Mouse (Mus musculus): ENCODE results near the gene Mvb12b. TPM values are rescaled to one million over a fixed set of nuclear protein-coding genes. Genes with fewer than 3 reads are reported as not detected.
"Not testable (repeated sequence)": the region's sequence is repeated elsewhere in the genome, so short reads cannot be mapped to it uniquely, and the experiment has no call there.

Mvb12b gene
- polyA plus RNA-seq, 1 experiment from 2014 or later = 21.3 TPM

- Histone ChIP-seq H3K36me3 (no peaks in the 10 kb centered on the region), H3K4me2 (no peak overlapping the region), H3K9ac (no peak overlapping the region), H3K27ac (no peak overlapping the region), H3K4me3 (no peak overlapping the region), H3K4me1 (peaks cover 3% of the 10 kb centered on the region; the same call in 1 of the 2 replicates), H3K9me3 (replicated peaks) (no peaks in the 10 kb centered on the region), H3K27me3 (replicated peaks) (peaks cover 4% of the 10 kb centered on the region; the same call in 1 of the 2 replicates)
- 58% methylated on average over 8 of the region's 8 CpGs for WGBS (ENCODE audit: insufficient replicate concordance)
- ATAC-seq = no peak
Observed at GRCm38 (mm10) chr2:33914998-33915397, 27.3 kb upstream of the Mvb12b start.

- Histone ChIP-seq H3K4me1 (peaks cover 3% of the 10 kb centered on the region; the same call in 1 of the 2 replicates), H3K36me3 (no peaks in the 10 kb centered on the region), H3K27ac (no peak overlapping the region), H3K9ac (no peak overlapping the region), H3K27me3 (replicated peaks) (no peaks in the 10 kb centered on the region; the same call in 1 of the 2 replicates), H3K9me3 (replicated peaks) (no peaks in the 10 kb centered on the region), H3K4me3 (no peak overlapping the region), H3K4me2 (no peak overlapping the region)
- WGBS (ENCODE audit: insufficient replicate concordance) = 53% methylated on average over 3 of the region's 3 CpGs
- no peak for ATAC-seq
Observed at GRCm38 (mm10) chr2:33914334-33914733, 26.6 kb upstream of the Mvb12b start.

- not testable (repeated sequence) for H3K4me3 ChIP-seq; H3K27me3 ChIP-seq (replicated peaks); H3K9me3 ChIP-seq (replicated peaks); H3K9ac ChIP-seq; H3K4me1 ChIP-seq; ATAC-seq; H3K36me3 ChIP-seq; H3K27ac ChIP-seq; H3K4me2 ChIP-seq
- WGBS (ENCODE audit: insufficient replicate concordance) = 35% methylated on average over 1 of the region's 1 CpGs
Observed at GRCm38 (mm10) chr2:33913598-33913997, 25.9 kb upstream of the Mvb12b start.

GRCm38 (mm10) chr2:33912741-33913140, 25.0 kb upstream of the Mvb12b start:
- no peak overlapping the region for H3K9ac ChIP-seq
- ATAC-seq = no peak
- H3K36me3 ChIP-seq = no peaks in the 10 kb centered on the region
- no peaks in the 10 kb centered on the region for H3K27me3 ChIP-seq (replicated peaks)
- no peak overlapping the region for H3K27ac ChIP-seq
- no peaks in the 10 kb centered on the region for H3K9me3 ChIP-seq (replicated peaks)
- H3K4me1 ChIP-seq = peaks cover 2% of the 10 kb centered on the region
- H3K4me2 ChIP-seq = no peak overlapping the region
- 72% methylated on average over 3 of the region's 3 CpGs for WGBS (ENCODE audit: insufficient replicate concordance)
- no peak overlapping the region for H3K4me3 ChIP-seq

GRCm38 (mm10) chr2:33908374-33908773, 20.6 kb upstream of the Mvb12b start:
- 15% methylated on average over 8 of the region's 8 CpGs for WGBS (ENCODE audit: insufficient replicate concordance)
- no peaks in the 10 kb centered on the region for H3K9me3 ChIP-seq (replicated peaks)
- no peak overlapping the region for H3K9ac ChIP-seq
- peak overlapping the region; percentile 43 for H3K27ac ChIP-seq
- no peaks in the 10 kb centered on the region for H3K36me3 ChIP-seq
- 0 out of 2 replicates have a peak, but pooled peaks have one; percentile 40 for ATAC-seq
- peaks cover 9% of the 10 kb centered on the region for H3K4me1 ChIP-seq
- H3K4me2 ChIP-seq = no peak overlapping the region
- no peak overlapping the region for H3K4me3 ChIP-seq
- no peaks in the 10 kb centered on the region for H3K27me3 ChIP-seq (replicated peaks)

- H3K4me2 ChIP-seq = no peak overlapping the region
- no peak for ATAC-seq
- H3K36me3 ChIP-seq = no peaks in the 10 kb centered on the region
- H3K4me3 ChIP-seq = no peak overlapping the region
- no peak overlapping the region for H3K9ac ChIP-seq
- H3K27ac ChIP-seq = no peak overlapping the region
- WGBS (ENCODE audit: insufficient replicate concordance) = 67% methylated on average over 6 of the region's 6 CpGs
- H3K4me1 ChIP-seq = peaks cover 9% of the 10 kb centered on the region
- no peaks in the 10 kb centered on the region for H3K27me3 ChIP-seq (replicated peaks)
- no peaks in the 10 kb centered on the region for H3K9me3 ChIP-seq (replicated peaks)
Observed at GRCm38 (mm10) chr2:33907174-33907573, 19.4 kb upstream of the Mvb12b start.

GRCm38 (mm10) chr2:33895829-33896228, 8.1 kb upstream of the Mvb12b start:
- H3K9me3 ChIP-seq (replicated peaks) = no peaks in the 10 kb centered on the region
- H3K36me3 ChIP-seq = no peaks in the 10 kb centered on the region
- H3K4me2 ChIP-seq = no peak overlapping the region
- no peak overlapping the region for H3K4me3 ChIP-seq
- H3K27ac ChIP-seq = no peak overlapping the region
- WGBS (ENCODE audit: insufficient replicate concordance) = 70% methylated on average over 3 of the region's 3 CpGs
- H3K4me1 ChIP-seq = peaks cover 4% of the 10 kb centered on the region
- no peak overlapping the region for H3K9ac ChIP-seq
- no peaks in the 10 kb centered on the region for H3K27me3 ChIP-seq (replicated peaks)
- ATAC-seq = no peak

- Histone ChIP-seq H3K4me1 (peaks cover 3% of the 10 kb centered on the region), H3K27me3 (replicated peaks) (no peaks in the 10 kb centered on the region), H3K9ac (no peak overlapping the region), H3K36me3 (no peaks in the 10 kb centered on the region), H3K9me3 (replicated peaks) (no peaks in the 10 kb centered on the region), H3K4me3 (no peak overlapping the region), H3K27ac (no peak overlapping the region), H3K4me2 (no peak overlapping the region)
- ATAC-seq = no peak
- 80% methylated on average over 3 of the region's 3 CpGs for WGBS (ENCODE audit: insufficient replicate concordance)
Observed at GRCm38 (mm10) chr2:33893151-33893550, 5.4 kb upstream of the Mvb12b start.

- peaks cover 9% of the 10 kb centered on the region for H3K4me1 ChIP-seq
- H3K27ac ChIP-seq = no peak overlapping the region
- WGBS (ENCODE audit: insufficient replicate concordance) = 68% methylated on average over 7 of the region's 7 CpGs
- no peak overlapping the region for H3K9ac ChIP-seq
- no peak for ATAC-seq
- no peaks in the 10 kb centered on the region for H3K9me3 ChIP-seq (replicated peaks)
- H3K36me3 ChIP-seq = no peaks in the 10 kb centered on the region
- no peak overlapping the region for H3K4me3 ChIP-seq
- no peak overlapping the region for H3K4me2 ChIP-seq
- H3K27me3 ChIP-seq (replicated peaks) = no peaks in the 10 kb centered on the region
Observed at GRCm38 (mm10) chr2:33892354-33892753, 4.6 kb upstream of the Mvb12b start.

GRCm38 (mm10) chr2:33888100-33888385, 297 bp upstream of the Mvb12b start:
- no peaks in the 10 kb centered on the region for H3K9me3 ChIP-seq (replicated peaks)
- H3K4me3 ChIP-seq = peak overlapping the region; percentile 74; the same call in 1 of the 2 replicates
- WGBS (ENCODE audit: insufficient replicate concordance) = 74% methylated on average over 6 of the region's 6 CpGs
- no peaks in the 10 kb centered on the region for H3K36me3 ChIP-seq
- peaks cover 35% of the 10 kb centered on the region for H3K4me1 ChIP-seq
- H3K27ac ChIP-seq = 0 out of 2 replicates have a peak overlapping the region, but pooled peaks have one; percentile 91
- peak overlapping the region; percentile 90 for H3K9ac ChIP-seq
- H3K27me3 ChIP-seq (replicated peaks) = no peaks in the 10 kb centered on the region
- ATAC-seq = no peak
- H3K4me2 ChIP-seq = peak overlapping the region; percentile 90

- under 1% methylated on average over 49 of the region's 51 CpGs for WGBS (ENCODE audit: insufficient replicate concordance)
- Histone ChIP-seq H3K4me2 (peak overlapping the region; percentile 90), H3K4me3 (peak overlapping the region; percentile 74), H3K36me3 (no peaks in the 10 kb centered on the region), H3K9me3 (replicated peaks) (no peaks in the 10 kb centered on the region), H3K9ac (peak overlapping the region; percentile 90), H3K27me3 (replicated peaks) (no peaks in the 10 kb centered on the region), H3K27ac (peak overlapping the region; percentile 91), H3K4me1 (peaks cover 35% of the 10 kb centered on the region)
- peak; percentile 82 for ATAC-seq
Observed at GRCm38 (mm10) chr2:33886386-33887327, 1.1 kb downstream of the Mvb12b start.

- Histone ChIP-seq H3K9ac (0 out of 2 replicates have a peak overlapping the region, but pooled peaks have one; percentile 40), H3K4me2 (peak overlapping the region; percentile 90)
- 83% methylated on average over 3 of the region's 3 CpGs for WGBS (ENCODE audit: insufficient replicate concordance)
Observed at GRCm38 (mm10) chr2:33885264-33885651, 2.5 kb downstream of the Mvb12b start.

More at GRCm38 (mm10) chr2:33885264-33885651, 2.5 kb downstream of the Mvb12b start:
- no peaks in the 10 kb centered on the region for H3K9me3 ChIP-seq (replicated peaks)
- no peaks in the 10 kb centered on the region for H3K27me3 ChIP-seq (replicated peaks)
- ATAC-seq = no peak
- H3K4me1 ChIP-seq = peaks cover 35% of the 10 kb centered on the region
- peak overlapping the region; percentile 91 for H3K27ac ChIP-seq
- no peak overlapping the region for H3K4me3 ChIP-seq
- no peaks in the 10 kb centered on the region for H3K36me3 ChIP-seq
